Mouse (Mus musculus) heart, embryonic 14.5 days (tissue): ENCODE measurements at regions not wholly inside any gene's neighbourhood (a gene's known extent, or its start where the extent isn't known, plus 50 kb on each side); places are given as distances from the start of the nearest gene placed in this dataset.

Experiments used
- ATAC-seq: fragments of 200-750 bp; cut with Nextera tagmentation; 2 replicates; pipeline ENCODE4 v1.8.0; 2017; ENCODE audit warnings: low read depth, moderate TSS enrichment; ENCODE audit not compliant: insufficient number of reproducible peaks, insufficient read depth, low FRiP score
- H3K27ac ChIP-seq, 2 experiments: fragments of 200-500 bp in 1 of 2; fragments of 300-500 bp in 1 of 2; sonication (generic) in 1 of 2; replicated peaks in 1 of 2; 2 replicates each; pipeline ENCODE4 v1.5.1; 2012 to 2014; ENCODE audit warnings: low read depth in 2 of 2, low read length in 2 of 2, control low read depth in 1 of 2, mild to moderate bottlenecking in 1 of 2, mixed read lengths in 1 of 2; ENCODE audit not compliant: control insufficient read depth in 1 of 2, insufficient read depth in 1 of 2
- H3K27me3 ChIP-seq: fragments of 300-500 bp; sonication (generic); 2 replicates; pipeline ENCODE4 v1.6.1; 2014; ENCODE audit warnings: mild to moderate bottlenecking, low read length, control low read depth; ENCODE audit not compliant: control insufficient read depth, insufficient read depth
- H3K36me3 ChIP-seq: fragments of 300-500 bp; sonication (generic); 2 replicates; pipeline ENCODE4 v1.6.1; 2014; ENCODE audit warnings: mild to moderate bottlenecking, control low read depth, low read length, mixed read lengths; ENCODE audit not compliant: control insufficient read depth, insufficient read depth
- H3K4me1 ChIP-seq, 2 experiments: fragments of 200-500 bp in 1 of 2; fragments of 300-500 bp in 1 of 2; sonication (generic) in 1 of 2; 2 replicates each; pipeline ENCODE4 v1.6.1; 2012 to 2014; ENCODE audit warnings: low read length in 2 of 2, control low read depth in 1 of 2, mixed read lengths in 1 of 2; ENCODE audit not compliant: control insufficient read depth in 2 of 2, insufficient read depth in 2 of 2
- H3K4me2 ChIP-seq: fragments of 300-500 bp; sonication (generic); 2 replicates; pipeline ENCODE4 v1.6.1; 2014; ENCODE audit warnings: mild to moderate bottlenecking, low read length
- H3K4me3 ChIP-seq, 2 experiments: fragments of 200-500 bp in 1 of 2; fragments of 300-500 bp in 1 of 2; sonication (generic) in 1 of 2; 2 replicates each; pipeline ENCODE4 v1.5.1; 2012 to 2014; ENCODE audit warnings: low read length in 2 of 2, mild to moderate bottlenecking in 2 of 2, control low read depth in 1 of 2, low read depth in 1 of 2, moderate library complexity in 1 of 2; ENCODE audit not compliant: control insufficient read depth in 1 of 2, insufficient read depth in 1 of 2
- H3K9ac ChIP-seq: fragments of 300-500 bp; sonication (generic); 2 replicates; pipeline ENCODE4 v1.6.1; 2014; ENCODE audit warnings: mild to moderate bottlenecking, low read length
- H3K9me3 ChIP-seq: fragments of 300-500 bp; sonication (generic); 2 replicates; pipeline ENCODE4 v1.6.1; 2016; ENCODE audit warnings: low read length, control low read depth; ENCODE audit not compliant: control insufficient read depth
- WGBS: fragments of 180-500 bp; shearing (Covaris S2); extraction: QIAGEN DNeasy Blood & Tissue Kit; methylation state at CpG from one replicate; pipeline ENCODE4 v1.1.7; 2014; 5-methylcytosine and 5-hydroxymethylcytosine counted together

GRCm38 (mm10) chr6:127379511-127379910 lies 67.1 kb upstream of the Parp11 start:
- Histone ChIP-seq H3K27me3 (no peaks in the 10 kb centered on the region), H3K9me3 (no peaks in the 10 kb centered on the region), H3K4me2 (no peak overlapping the region), H3K36me3 (no peaks in the 10 kb centered on the region), H3K4me1 (peaks cover 25% of the 10 kb centered on the region in 2 experiments), H3K9ac (no peak overlapping the region), H3K27ac (no peak overlapping the region), H3K4me3 (no peak overlapping the region)
- 13% methylated on average over 4 of the region's 4 CpGs for WGBS
- ATAC-seq, result no peak

- H3K4me1 ChIP-seq, result peaks cover 7% of the 10 kb centered on the region in 2 experiments
- H3K9ac ChIP-seq, result no peak overlapping the region
- no peaks in the 10 kb centered on the region for H3K9me3 ChIP-seq
- H3K27me3 ChIP-seq, result no peaks in the 10 kb centered on the region
- no peak overlapping the region for H3K4me2 ChIP-seq
- no peaks in the 10 kb centered on the region for H3K36me3 ChIP-seq
- ATAC-seq, result no peak
- 84% methylated on average over 2 of the region's 2 CpGs for WGBS
- no peak overlapping the region for H3K4me3 ChIP-seq
- no peak overlapping the region for H3K27ac ChIP-seq
Observed at GRCm38 (mm10) chr6:127381148-127381888, 65.3 kb upstream of the Parp11 start.

GRCm38 (mm10) chr6:127391258-127392011 lies 55.2 kb upstream of the Parp11 start:
- H3K36me3 ChIP-seq, result no peaks in the 10 kb centered on the region
- ATAC-seq, result no peak
- H3K4me1 ChIP-seq, result peaks cover 8 to 10% of the 10 kb centered on the region in 2 experiments
- no peak overlapping the region for H3K4me2 ChIP-seq
- no peak overlapping the region for H3K27ac ChIP-seq
- 92% methylated on average over 15 of the region's 15 CpGs for WGBS
- H3K27me3 ChIP-seq, result no peaks in the 10 kb centered on the region
- no peaks in the 10 kb centered on the region for H3K9me3 ChIP-seq
- H3K9ac ChIP-seq, result no peak overlapping the region
- no peak overlapping the region for H3K4me3 ChIP-seq

GRCm38 (mm10) chr6:127392012-127392798 lies 54.4 kb upstream of the Parp11 start:
- Histone ChIP-seq H3K27ac (no peak overlapping the region), H3K36me3 (no peaks in the 10 kb centered on the region), H3K4me2 (no peak overlapping the region), H3K27me3 (no peaks in the 10 kb centered on the region), H3K4me3 (no peak overlapping the region), H3K4me1 (peaks cover 8 to 10% of the 10 kb centered on the region in 2 experiments), H3K9ac (no peak overlapping the region), H3K9me3 (no peaks in the 10 kb centered on the region)
- no peak for ATAC-seq
- WGBS, result 87% methylated on average over 12 of the region's 12 CpGs

- H3K9me3 ChIP-seq, result no peaks in the 10 kb centered on the region
- H3K4me3 ChIP-seq, result no peak overlapping the region
- H3K9ac ChIP-seq, result no peak overlapping the region
- 96% methylated on average over 1 of the region's 1 CpGs for WGBS
- H3K4me2 ChIP-seq, result no peak overlapping the region
- no peaks in the 10 kb centered on the region for H3K36me3 ChIP-seq
- H3K27me3 ChIP-seq, result no peaks in the 10 kb centered on the region
- no peak overlapping the region for H3K27ac ChIP-seq
- peaks cover 8 to 10% of the 10 kb centered on the region in 2 experiments for H3K4me1 ChIP-seq
- no peak for ATAC-seq
Observed at GRCm38 (mm10) chr6:127392799-127393172, 53.9 kb upstream of the Parp11 start.

GRCm38 (mm10) chr6:127393907-127394600 lies 52.6 kb upstream of the Parp11 start:
- Histone ChIP-seq H3K4me2 (no peak overlapping the region), H3K27ac (no peak overlapping the region), H3K36me3 (no peaks in the 10 kb centered on the region), H3K4me1 (peaks cover 8 to 10% of the 10 kb centered on the region in 2 experiments), H3K27me3 (no peaks in the 10 kb centered on the region), H3K4me3 (no peak overlapping the region), H3K9ac (peak overlapping the region; percentile 36; the same call in 1 of the 2 replicates), H3K9me3 (no peaks in the 10 kb centered on the region)
- ATAC-seq, result no peak
- WGBS, result 25% methylated on average over 9 of the region's 9 CpGs
